Mouse (Mus musculus): ENCODE results near the gene Drd2. TPM values are rescaled to one million over a fixed set of nuclear protein-coding genes. Genes with fewer than 3 reads are reported as not detected.

The Drd2 gene
- polyA plus RNA-seq, 1 experiment: not detected

DNA sequence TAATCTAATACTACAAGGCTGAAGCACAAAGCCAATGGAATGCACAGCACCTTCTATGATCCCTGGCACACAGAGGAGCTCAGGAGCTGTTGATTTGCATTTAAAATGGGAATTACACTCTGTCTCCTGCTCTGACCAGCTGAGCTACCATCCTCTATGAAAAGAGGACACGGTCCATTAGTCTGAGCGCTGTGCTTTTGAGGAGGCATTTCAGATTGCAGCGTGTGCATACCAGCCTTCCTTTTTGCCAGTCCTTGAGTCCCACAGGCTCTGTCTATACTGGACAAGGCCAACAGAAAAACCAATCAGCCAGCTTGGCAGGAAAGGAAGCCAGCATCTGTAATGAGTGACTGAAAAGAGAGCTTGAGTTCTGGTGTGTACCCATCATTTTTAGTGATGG lies 43.6 kb downstream of the Drd2 start:
- TF ChIP-seq USF1 (IDR thresholded peaks at IDR 0.05; ENCODE audit: low read depth) (no peak), TCF12 (IDR thresholded peaks at IDR 0.05; ENCODE audit: insufficient read depth, poor library complexity, severe bottlenecking) (no peak), MYOD1 (IDR thresholded peaks at IDR 0.05; ENCODE audit: control insufficient read depth in 1 of 3, insufficient read length in 2 of 3, low read depth in 2 of 3) (no peak), TCF3 (IDR thresholded peaks at IDR 0.05; ENCODE audit: insufficient read length, low read depth) (no peak), POLR2AphosphoS2 (IDR thresholded peaks at IDR 0.05; ENCODE audit: insufficient read length, low read depth) (no peak), E2F4 (IDR thresholded peaks at IDR 0.05; ENCODE audit: insufficient read depth) (no peak), REST (IDR thresholded peaks at IDR 0.05; ENCODE audit: insufficient read depth, insufficient read length) (no peak), POLR2A (IDR thresholded peaks at IDR 0.05; ENCODE audit: insufficient read length, low read depth) (no peak), CEBPB (IDR thresholded peaks at IDR 0.05; ENCODE audit: insufficient read depth, poor library complexity, severe bottlenecking) (no peak), SRF (IDR thresholded peaks at IDR 0.05; ENCODE audit: control insufficient read depth, insufficient read length, low read depth) (no peak), MAX (IDR thresholded peaks at IDR 0.05; ENCODE audit: low read depth) (no peak), MYOG (IDR thresholded peaks at IDR 0.05; ENCODE audit: control insufficient read depth in 1 of 3, insufficient read depth in 1 of 3, insufficient read length in 2 of 3, low read depth in 2 of 3) (no peak)
- H3K4me3 ChIP-seq: no peak overlapping the region

DNA sequence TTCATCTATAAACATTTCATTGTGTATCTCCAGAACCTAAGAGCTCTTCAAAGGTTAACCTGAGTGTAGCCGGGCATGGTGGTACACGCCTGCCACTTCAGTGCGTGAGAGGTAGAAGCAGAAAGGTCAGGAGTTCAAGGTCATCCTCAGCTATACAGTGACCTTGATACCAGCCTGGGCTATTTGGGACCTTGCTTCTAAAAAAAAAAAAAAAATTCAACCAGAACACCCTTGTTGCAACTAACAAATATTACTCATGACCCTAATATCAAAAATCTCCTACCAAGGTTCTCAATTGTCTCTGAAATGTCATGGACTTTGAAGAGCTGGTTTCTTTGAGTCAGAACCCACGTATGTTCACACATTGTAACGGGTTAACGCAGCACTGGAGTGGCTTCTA lies 44.4 kb downstream of the Drd2 start:
- no peaks in the 10 kb centered on the region for H3K27me3 ChIP-seq (ENCODE audit: control insufficient read depth, insufficient read depth, insufficient read length)
- no peak overlapping the region for H3ac ChIP-seq (ENCODE audit: control insufficient read depth, insufficient read length)
- H3K79me2 ChIP-seq (ENCODE audit: control insufficient read depth, insufficient read depth): no peaks in the 10 kb centered on the region
- no peaks in the 10 kb centered on the region for H3K36me3 ChIP-seq (ENCODE audit: control insufficient read depth, insufficient read depth)
- TF ChIP-seq CEBPB (IDR thresholded peaks at IDR 0.05; ENCODE audit: insufficient read depth, poor library complexity, severe bottlenecking) (no peak), MYOG (IDR thresholded peaks at IDR 0.05; ENCODE audit: control insufficient read depth in 1 of 3, insufficient read depth in 1 of 3, insufficient read length in 2 of 3, low read depth in 2 of 3) (no peak), USF1 (IDR thresholded peaks at IDR 0.05; ENCODE audit: low read depth) (no peak), TCF12 (IDR thresholded peaks at IDR 0.05; ENCODE audit: insufficient read depth, poor library complexity, severe bottlenecking) (no peak), POLR2A (IDR thresholded peaks at IDR 0.05; ENCODE audit: insufficient read length, low read depth) (no peak), POLR2AphosphoS2 (IDR thresholded peaks at IDR 0.05; ENCODE audit: insufficient read length, low read depth) (no peak), TCF3 (IDR thresholded peaks at IDR 0.05; ENCODE audit: insufficient read length, low read depth) (no peak), MAX (IDR thresholded peaks at IDR 0.05; ENCODE audit: low read depth) (no peak), MYOD1 (IDR thresholded peaks at IDR 0.05; ENCODE audit: control insufficient read depth in 1 of 3, insufficient read length in 2 of 3, low read depth in 2 of 3) (no peak), REST (IDR thresholded peaks at IDR 0.05; ENCODE audit: insufficient read depth, insufficient read length) (no peak), E2F4 (IDR thresholded peaks at IDR 0.05; ENCODE audit: insufficient read depth) (no peak), SRF (IDR thresholded peaks at IDR 0.05; ENCODE audit: control insufficient read depth, insufficient read length, low read depth) (no peak)
- no peak overlapping the region for H3K4me2 ChIP-seq (ENCODE audit: low read depth)
- H3K4me3 ChIP-seq: no peak overlapping the region

More for the DNA sequence above, 43.6 kb downstream of the Drd2 start:
- Histone ChIP-seq H3ac (ENCODE audit: control insufficient read depth, insufficient read length) (no peak overlapping the region), H3K4me2 (ENCODE audit: low read depth) (no peak overlapping the region), H3K79me2 (ENCODE audit: control insufficient read depth, insufficient read depth) (no peaks in the 10 kb centered on the region), H3K36me3 (ENCODE audit: control insufficient read depth, insufficient read depth) (no peaks in the 10 kb centered on the region), H3K27me3 (ENCODE audit: control insufficient read depth, insufficient read depth, insufficient read length) (no peaks in the 10 kb centered on the region)

DNA sequence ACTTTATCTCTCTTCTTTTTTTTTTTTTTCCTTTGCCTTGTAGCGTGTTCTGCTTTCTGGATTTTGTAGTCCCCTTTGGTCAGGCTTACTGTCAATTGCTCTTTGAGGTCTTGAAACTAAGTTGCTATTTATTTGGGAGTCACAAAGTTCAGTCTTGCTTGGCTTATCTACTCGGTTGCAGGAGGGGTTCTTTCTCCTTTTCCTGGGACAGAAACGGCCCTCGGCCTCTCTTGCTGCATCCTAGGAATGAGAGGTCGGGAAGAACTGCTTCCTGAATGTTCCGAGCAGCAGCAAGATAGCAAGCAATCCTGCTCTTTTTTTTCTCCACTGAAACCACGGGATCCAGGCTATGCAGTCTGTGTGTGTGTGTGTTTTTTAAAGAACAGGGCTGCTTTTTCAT lies 44.9 kb downstream of the Drd2 start:
- Histone ChIP-seq H3K79me2 (ENCODE audit: control insufficient read depth, insufficient read depth) (no peaks in the 10 kb centered on the region), H3K4me2 (ENCODE audit: low read depth) (no peak overlapping the region), H3ac (ENCODE audit: control insufficient read depth, insufficient read length) (no peak overlapping the region), H3K27me3 (ENCODE audit: control insufficient read depth, insufficient read depth, insufficient read length) (no peaks in the 10 kb centered on the region), H3K36me3 (ENCODE audit: control insufficient read depth, insufficient read depth) (no peaks in the 10 kb centered on the region), H3K4me3 (no peak overlapping the region)
- TF ChIP-seq POLR2A (IDR thresholded peaks at IDR 0.05; ENCODE audit: insufficient read length, low read depth) (no peak), MAX (IDR thresholded peaks at IDR 0.05; ENCODE audit: low read depth) (no peak), MYOG (IDR thresholded peaks at IDR 0.05; ENCODE audit: control insufficient read depth in 1 of 3, insufficient read depth in 1 of 3, insufficient read length in 2 of 3, low read depth in 2 of 3) (no peak), TCF12 (IDR thresholded peaks at IDR 0.05; ENCODE audit: insufficient read depth, poor library complexity, severe bottlenecking) (no peak), MYOD1 (IDR thresholded peaks at IDR 0.05; ENCODE audit: control insufficient read depth in 1 of 3, insufficient read length in 2 of 3, low read depth in 2 of 3) (no peak), REST (IDR thresholded peaks at IDR 0.05; ENCODE audit: insufficient read depth, insufficient read length) (no peak), USF1 (IDR thresholded peaks at IDR 0.05; ENCODE audit: low read depth) (no peak), SRF (IDR thresholded peaks at IDR 0.05; ENCODE audit: control insufficient read depth, insufficient read length, low read depth) (no peak), TCF3 (IDR thresholded peaks at IDR 0.05; ENCODE audit: insufficient read length, low read depth) (no peak), CEBPB (IDR thresholded peaks at IDR 0.05; ENCODE audit: insufficient read depth, poor library complexity, severe bottlenecking) (no peak)

DNA sequence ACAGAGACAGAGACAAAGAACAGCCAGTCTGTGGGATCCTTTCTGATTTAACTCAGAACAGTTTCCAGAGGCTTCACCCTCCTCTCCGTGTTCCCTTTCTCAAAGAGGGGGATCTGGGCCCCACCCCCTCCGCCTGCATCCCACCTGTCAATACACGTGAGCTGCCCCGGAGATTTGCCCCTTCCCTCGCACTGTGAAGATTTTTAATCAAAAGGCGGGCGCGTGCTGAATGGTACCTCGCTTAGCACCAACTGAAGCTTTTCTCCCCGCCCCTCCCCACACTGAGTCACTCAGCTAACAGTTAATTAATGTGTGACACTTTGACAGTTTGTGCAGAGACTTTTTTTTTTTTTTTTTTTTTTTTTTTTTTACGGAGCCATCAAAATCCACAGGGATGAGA lies 45.7 kb downstream of the Drd2 start:
- no peak for TF ChIP-seq REST (IDR thresholded peaks at IDR 0.05; ENCODE audit: insufficient read depth, insufficient read length)
- TF ChIP-seq POLR2A (IDR thresholded peaks at IDR 0.05; ENCODE audit: insufficient read length, low read depth): no peak
- no peak for TF ChIP-seq USF1 (IDR thresholded peaks at IDR 0.05; ENCODE audit: low read depth)
- no peak for TF ChIP-seq TCF3 (IDR thresholded peaks at IDR 0.05; ENCODE audit: insufficient read length, low read depth)
- H3K79me2 ChIP-seq (ENCODE audit: control insufficient read depth, insufficient read depth): no peaks in the 10 kb centered on the region
- no peak overlapping the region for H3ac ChIP-seq (ENCODE audit: control insufficient read depth, insufficient read length)
- no peaks in the 10 kb centered on the region for H3K27me3 ChIP-seq (ENCODE audit: control insufficient read depth, insufficient read depth, insufficient read length)
- H3K4me3 ChIP-seq: no peak overlapping the region
- H3K4me2 ChIP-seq (ENCODE audit: low read depth): no peak overlapping the region
- H3K36me3 ChIP-seq (ENCODE audit: control insufficient read depth, insufficient read depth): no peaks in the 10 kb centered on the region

DNA sequence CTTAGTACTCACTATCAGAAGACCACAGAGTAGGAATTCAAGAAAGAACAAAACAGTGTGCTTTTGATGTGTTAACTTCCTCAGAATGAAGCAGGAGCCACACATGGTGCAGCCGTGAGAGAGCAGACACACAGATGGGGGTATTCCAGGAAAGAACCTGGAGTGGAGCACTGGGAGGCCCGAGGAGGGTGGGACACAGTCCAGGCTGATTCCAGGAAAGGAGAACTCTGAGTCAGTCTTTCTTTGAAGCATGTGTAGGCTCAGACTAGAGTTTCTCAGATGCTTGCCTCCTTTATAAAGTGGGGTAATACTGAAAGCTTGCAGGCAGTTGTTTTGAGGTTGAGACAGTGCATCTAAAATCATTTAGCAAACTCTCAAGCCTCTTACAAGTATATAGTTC lies 51.8 kb downstream of the Drd2 start:
- Histone ChIP-seq H3K36me3 (ENCODE audit: control insufficient read depth, insufficient read depth) (no peaks in the 10 kb centered on the region), H3K4me3 (no peak overlapping the region), H3K79me2 (ENCODE audit: control insufficient read depth, insufficient read depth) (no peaks in the 10 kb centered on the region), H3K27me3 (ENCODE audit: control insufficient read depth, insufficient read depth, insufficient read length) (no peaks in the 10 kb centered on the region), H3K4me2 (ENCODE audit: low read depth) (no peak overlapping the region), H3ac (ENCODE audit: control insufficient read depth, insufficient read length) (no peak overlapping the region)
- TF ChIP-seq REST (IDR thresholded peaks at IDR 0.05; ENCODE audit: insufficient read depth, insufficient read length) (no peak), MYOG (IDR thresholded peaks at IDR 0.05; ENCODE audit: control insufficient read depth in 1 of 3, insufficient read depth in 1 of 3, insufficient read length in 2 of 3, low read depth in 2 of 3) (no peak), E2F4 (IDR thresholded peaks at IDR 0.05; ENCODE audit: insufficient read depth) (no peak), USF1 (IDR thresholded peaks at IDR 0.05; ENCODE audit: low read depth) (no peak), CEBPB (IDR thresholded peaks at IDR 0.05; ENCODE audit: insufficient read depth, poor library complexity, severe bottlenecking) (no peak), MAX (IDR thresholded peaks at IDR 0.05; ENCODE audit: low read depth) (no peak), TCF3 (IDR thresholded peaks at IDR 0.05; ENCODE audit: insufficient read length, low read depth) (no peak), MYOD1 (IDR thresholded peaks at IDR 0.05; ENCODE audit: control insufficient read depth in 1 of 3, insufficient read length in 2 of 3, low read depth in 2 of 3) (no peak), SRF (IDR thresholded peaks at IDR 0.05; ENCODE audit: control insufficient read depth, insufficient read length, low read depth) (no peak), POLR2AphosphoS2 (IDR thresholded peaks at IDR 0.05; ENCODE audit: insufficient read length, low read depth) (no peak), POLR2A (IDR thresholded peaks at IDR 0.05; ENCODE audit: insufficient read length, low read depth) (no peak), TCF12 (IDR thresholded peaks at IDR 0.05; ENCODE audit: insufficient read depth, poor library complexity, severe bottlenecking) (no peak)
